Mouse (Mus musculus) liver, embryonic 14.5 days (tissue): Measurements from ENCODE around the gene B4galt2. TPM values are rescaled to one million over a fixed set of nuclear protein-coding genes. Genes with fewer than 3 reads are reported as not detected.

Experiments used
- ATAC-seq: fragments of 200-750 bp; cut with Nextera tagmentation; 2 replicates; pipeline ENCODE4 v1.8.0; 2017; ENCODE audit warnings: moderate number of reproducible peaks, mild to moderate bottlenecking, moderate library complexity; ENCODE audit not compliant: insufficient read depth
- DNase-seq, 3 experiments: peaks; one replicate each; pipeline ENCODE4 v3.0.0-alpha.2; 2012 to 2013; ENCODE audit warnings: low read depth in 3 of 3, low spot score in 3 of 3
- H3K27ac ChIP-seq: fragments of 300-500 bp; sonication (generic); 2 replicates; pipeline ENCODE4 v1.5.1; 2014; ENCODE audit warnings: moderate library complexity, mild to moderate bottlenecking, control low read depth, inconsistent platforms
- H3K27me3 ChIP-seq: fragments of 300-500 bp; sonication (generic); 2 replicates; pipeline ENCODE4 v1.6.1; 2014; ENCODE audit warnings: mild to moderate bottlenecking, low read length, moderate library complexity; ENCODE audit not compliant: control insufficient read depth, insufficient read depth
- H3K36me3 ChIP-seq: fragments of 300-500 bp; sonication (generic); replicated peaks from 2 replicates; pipeline ENCODE4 v1.6.1; 2014; ENCODE audit warnings: low read depth; ENCODE audit not compliant: control insufficient read depth, insufficient read depth
- H3K4me1 ChIP-seq, 2 experiments: fragments of 200-500 bp in 1 of 2; fragments of 300-500 bp in 1 of 2; sonication (generic) in 1 of 2; replicated peaks; 2 replicates each; pipeline ENCODE4 v1.6.1; 2012 to 2014; ENCODE audit warnings: antibody characterized with exemption in 1 of 2, inconsistent platforms in 1 of 2, low read length in 1 of 2; ENCODE audit not compliant: control insufficient read depth in 2 of 2, insufficient read depth in 2 of 2
- H3K4me2 ChIP-seq: fragments of 300-500 bp; sonication (generic); 2 replicates; pipeline ENCODE4 v1.6.1; 2014; ENCODE audit warnings: low read depth, mild to moderate bottlenecking, control low read depth, moderate library complexity
- H3K4me3 ChIP-seq, 2 experiments: fragments of 200-500 bp in 1 of 2; fragments of 300-500 bp in 1 of 2; sonication (generic) in 1 of 2; 2 replicates each; pipeline ENCODE4 v1.5.1; 2012 to 2014; ENCODE audit warnings: low read depth in 2 of 2, low read length in 2 of 2, mild to moderate bottlenecking in 2 of 2, control low read depth in 1 of 2, inconsistent platforms in 1 of 2, moderate library complexity in 1 of 2; ENCODE audit not compliant: insufficient read depth in 1 of 2
- H3K9ac ChIP-seq: fragments of 300-500 bp; sonication (generic); replicated peaks from 2 replicates; pipeline ENCODE4 v1.6.1; 2014; ENCODE audit warnings: mild to moderate bottlenecking, control low read depth, moderate library complexity
- H3K9me3 ChIP-seq: fragments of 300-500 bp; sonication (generic); 2 replicates; pipeline ENCODE4 v1.6.1; 2016; ENCODE audit warnings: low read length, mixed read lengths; ENCODE audit not compliant: control insufficient read depth
- CTCF ChIP-seq: IDR thresholded peaks from 2 replicates; pipeline ENCODE4 v1.5.1; 2016; ENCODE audit warnings: antibody characterized with exemption, low read depth, control low read depth
- EP300 ChIP-seq: IDR thresholded peaks from 2 replicates; pipeline ENCODE4 v1.6.1; 2016; ENCODE audit warnings: antibody characterized with exemption, low read depth
- WGBS: fragments of 180-500 bp; shearing (Covaris S2); extraction: QIAGEN DNeasy Blood & Tissue Kit; methylation state at CpG from one replicate; pipeline ENCODE4 v1.1.7; 2014; ENCODE audit not compliant: insufficient replicate concordance; 5-methylcytosine and 5-hydroxymethylcytosine counted together
- polyA plus RNA-seq, 2 experiments: library from polyadenylated mRNA; depleted of rRNA in 1 of 2; stranded (reverse) in 1 of 2; unstranded in 1 of 2; fragments of >200 nt; fragmentation: Nextera tagmentation in 1 of 2; extraction: Ambion mirVana in 1 of 2; gene quantifications; 2 replicates each; pipeline versions ENCODE4 v1.2.1 to v1.2.3; 2012 to 2014

The B4galt2 gene
- polyA plus RNA-seq, 2 experiments: 1.7 to 2.4 TPM

DNA sequence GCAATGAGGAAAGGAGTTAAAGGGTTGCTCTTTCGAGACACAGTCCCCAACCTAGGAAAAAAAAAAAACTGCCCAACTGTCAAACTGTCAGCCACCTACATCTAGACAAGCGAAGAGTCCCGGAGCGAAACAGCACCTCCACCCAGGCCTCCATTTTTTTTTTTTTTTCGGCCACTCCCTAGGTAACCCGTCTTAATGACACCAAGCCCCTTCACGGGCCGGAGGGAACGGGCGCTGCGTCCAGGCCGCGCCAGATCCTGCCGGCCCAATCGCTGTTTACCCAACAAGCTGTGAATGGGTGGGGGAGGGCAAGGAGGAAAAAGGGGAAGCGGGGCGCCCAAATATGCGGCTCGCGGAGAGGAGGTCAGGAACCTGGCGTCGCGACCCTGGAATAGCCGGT is 3.4 kb upstream of the B4galt2 start:
- H3K9ac ChIP-seq: peak overlapping the region; percentile 96
- H3K36me3 ChIP-seq: peaks cover 21% of the 10 kb centered on the region
- H3K4me2 ChIP-seq: peak overlapping the region; percentile 80
- DNase-seq (peak in 1 of 3 experiments; percentile 47), ATAC-seq (peak; percentile 55)
- H3K27me3 ChIP-seq: peaks cover 20% of the 10 kb centered on the region
- TF ChIP-seq EP300 (no peak), CTCF (no peak)
- H3K4me1 ChIP-seq: peaks cover 8 to 15% of the 10 kb centered on the region in 2 experiments
- 1% methylated on average over 23 of the region's 24 CpGs for WGBS
- H3K27ac ChIP-seq: peak overlapping the region; percentile 69
- H3K4me3 ChIP-seq: peak overlapping the region; percentile 86 to 94
- H3K9me3 ChIP-seq: no peaks in the 10 kb centered on the region

DNA sequence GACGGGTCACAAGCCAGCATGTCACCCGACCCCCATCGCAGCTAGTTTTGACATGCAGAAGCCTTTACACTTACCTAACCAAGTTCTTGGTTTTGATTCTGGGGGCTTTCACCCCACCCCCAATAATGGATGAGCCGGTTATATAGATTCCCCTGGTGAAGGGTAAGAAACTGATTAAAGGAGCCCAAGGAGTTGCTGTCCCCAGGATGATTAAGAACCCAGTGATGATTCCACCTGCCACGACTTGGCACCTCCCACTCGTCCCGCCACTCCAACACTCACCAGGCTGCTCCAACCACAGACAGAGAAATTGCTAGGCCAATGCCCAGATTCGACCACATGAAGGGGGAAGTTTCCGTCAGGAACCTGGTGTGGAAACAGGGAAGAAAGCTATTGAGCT is 2.7 kb upstream of the B4galt2 start:
- peak overlapping the region; percentile 86 to 94 for H3K4me3 ChIP-seq
- no peaks in the 10 kb centered on the region for H3K9me3 ChIP-seq
- peak overlapping the region; percentile 80 for H3K4me2 ChIP-seq
- TF ChIP-seq CTCF (no peak), EP300 (no peak)
- peak overlapping the region; percentile 69 for H3K27ac ChIP-seq
- WGBS: 63% methylated on average over 9 of the region's 9 CpGs
- peak overlapping the region; percentile 96 for H3K9ac ChIP-seq
- H3K4me1 ChIP-seq: peaks cover 8 to 13% of the 10 kb centered on the region in 2 experiments
- ATAC-seq (no peak), DNase-seq (no peak)
- peaks cover 20% of the 10 kb centered on the region for H3K27me3 ChIP-seq
- H3K36me3 ChIP-seq: peaks cover 21% of the 10 kb centered on the region

DNA sequence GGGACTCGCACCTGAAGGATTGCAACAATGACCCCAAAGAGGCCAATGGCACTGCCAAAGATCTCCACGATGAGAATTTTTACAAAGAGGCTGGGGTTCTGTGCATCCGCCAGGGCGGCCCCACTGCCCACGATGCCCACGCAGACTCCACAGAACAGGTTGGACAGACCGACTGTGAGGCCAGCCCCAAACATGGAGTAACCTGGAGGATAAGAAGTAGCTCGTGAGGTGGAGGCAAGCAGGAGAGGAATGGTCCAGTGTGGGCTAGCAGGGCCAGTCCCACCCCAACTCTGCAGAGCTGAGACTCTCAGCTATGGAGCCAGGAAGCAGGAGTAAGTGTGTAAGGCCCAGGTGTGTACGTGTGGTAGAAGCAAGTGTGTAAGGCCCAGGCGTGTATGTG is 1.8 kb upstream of the B4galt2 start:
- Histone ChIP-seq H3K4me1 (peaks cover 8 to 12% of the 10 kb centered on the region in 2 experiments), H3K4me2 (no peak overlapping the region)
- 87% methylated on average over 10 of the region's 10 CpGs for WGBS

DNA sequence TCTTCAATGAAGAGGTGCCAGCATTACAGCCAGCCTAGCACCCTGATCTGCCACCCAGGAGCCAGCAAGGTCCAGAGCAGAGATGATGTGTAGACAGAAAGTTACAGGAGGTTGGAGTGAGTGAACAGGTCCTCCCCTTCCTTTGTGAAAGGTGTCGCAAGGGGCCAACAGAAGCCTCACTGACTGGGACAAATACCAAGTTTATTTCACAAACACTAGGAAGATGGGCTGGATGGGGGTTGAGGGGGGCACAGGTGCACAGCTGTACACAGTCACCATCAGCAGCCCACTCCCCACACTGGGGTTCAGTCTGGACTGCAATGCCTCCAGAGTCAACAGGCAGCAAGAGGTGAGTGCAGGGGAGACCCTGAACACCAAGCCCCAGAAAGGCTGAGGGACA is 859 bp upstream of the B4galt2 start:
- H3K9me3 ChIP-seq: no peaks in the 10 kb centered on the region
- WGBS: 79% methylated on average over 1 of the region's 1 CpGs
- peaks cover 21% of the 10 kb centered on the region for H3K36me3 ChIP-seq
- no peak overlapping the region for H3K4me3 ChIP-seq
- no peak for ATAC-seq
- H3K27me3 ChIP-seq: peaks cover 20% of the 10 kb centered on the region
- peak overlapping the region; percentile 77 for H3K4me2 ChIP-seq
- H3K9ac ChIP-seq: no peak overlapping the region
- no peak overlapping the region for H3K27ac ChIP-seq
- DNase-seq: no peak
- TF ChIP-seq CTCF (no peak), EP300 (no peak)
- peaks cover 8 to 12% of the 10 kb centered on the region in 2 experiments for H3K4me1 ChIP-seq

More for the DNA sequence above, 1.8 kb upstream of the B4galt2 start:
- Histone ChIP-seq H3K9ac (no peak overlapping the region), H3K27ac (no peak overlapping the region), H3K9me3 (no peaks in the 10 kb centered on the region), H3K27me3 (peaks cover 20% of the 10 kb centered on the region), H3K36me3 (peaks cover 21% of the 10 kb centered on the region), H3K4me3 (no peak overlapping the region)
- TF ChIP-seq CTCF (no peak), EP300 (no peak)
- ATAC-seq (no peak), DNase-seq (no peak)

DNA sequence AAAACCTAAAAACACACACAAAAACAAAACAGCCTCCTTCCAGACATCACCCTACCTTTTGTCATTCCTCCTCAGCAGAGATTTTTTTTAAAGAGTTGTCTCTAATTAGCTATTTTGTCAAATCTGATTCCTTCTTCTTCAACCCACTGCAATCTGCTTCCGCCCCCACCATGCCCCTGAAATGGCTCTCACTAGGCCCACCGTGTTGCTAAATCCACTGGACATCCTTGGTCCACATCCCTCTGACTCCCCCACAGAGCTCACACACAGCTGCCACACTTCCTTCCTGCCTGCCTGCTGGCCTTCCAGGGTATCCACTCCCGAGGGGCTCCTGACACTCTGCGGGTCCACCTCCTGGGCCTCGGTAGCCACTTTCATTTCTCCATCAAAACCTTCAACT is 4.6 kb downstream of the B4galt2 start:
- TF ChIP-seq EP300 (no peak), CTCF (no peak)
- ATAC-seq (no peak), DNase-seq (no peak)
- Histone ChIP-seq H3K9me3 (no peaks in the 10 kb centered on the region), H3K9ac (no peak overlapping the region), H3K36me3 (no peaks in the 10 kb centered on the region; the same call in 1 of the 2 replicates), H3K4me2 (no peak overlapping the region), H3K27ac (no peak overlapping the region), H3K4me3 (no peak overlapping the region), H3K4me1 (peaks cover 0 to 3% of the 10 kb centered on the region in 2 experiments; a peak in 2 of 4 replicates), H3K27me3 (peaks cover 20% of the 10 kb centered on the region)
- WGBS: 48% methylated on average over 5 of the region's 5 CpGs
